Mouse (Mus musculus) midbrain, embryonic 13.5 days (tissue): Measurements from ENCODE around the gene Stat2. TPM values are rescaled to one million over a fixed set of nuclear protein-coding genes. Genes with fewer than 3 reads are reported as not detected.
"Not testable (repeated sequence)": the region's sequence is repeated elsewhere in the genome, so short reads cannot be mapped to it uniquely, and the experiment has no call there.

Experiments used
- ATAC-seq: fragments of 200-750 bp; cut with Nextera tagmentation; 2 replicates; pipeline ENCODE4 v1.8.0; 2017; ENCODE audit warnings: mild to moderate bottlenecking, moderate TSS enrichment, moderate library complexity
- H3K27ac ChIP-seq: fragments of 300-500 bp; sonication (generic); 2 replicates; pipeline ENCODE4 v1.5.1; 2015; ENCODE audit warnings: inconsistent platforms, mild to moderate bottlenecking, moderate library complexity
- H3K27me3 ChIP-seq: fragments of 300-500 bp; sonication (generic); 2 replicates; pipeline ENCODE4 v1.6.1; 2015; ENCODE audit warnings: mild to moderate bottlenecking, inconsistent platforms
- H3K36me3 ChIP-seq: fragments of 300-500 bp; sonication (generic); 2 replicates; pipeline ENCODE4 v1.6.1; 2015; ENCODE audit warnings: mild to moderate bottlenecking, inconsistent platforms
- H3K4me1 ChIP-seq: fragments of 300-500 bp; sonication (generic); replicated peaks from 2 replicates; pipeline ENCODE4 v1.6.1; 2015; ENCODE audit warnings: inconsistent platforms
- H3K4me2 ChIP-seq: fragments of 300-500 bp; sonication (generic); replicated peaks from 2 replicates; pipeline ENCODE4 v1.6.1; 2015; ENCODE audit warnings: moderate library complexity, mild to moderate bottlenecking, inconsistent platforms
- H3K4me3 ChIP-seq: fragments of 300-500 bp; sonication (generic); replicated peaks from 2 replicates; pipeline ENCODE4 v1.5.1; 2015; ENCODE audit warnings: mild to moderate bottlenecking, inconsistent platforms
- H3K9ac ChIP-seq: fragments of 300-500 bp; sonication (generic); replicated peaks from 2 replicates; pipeline ENCODE4 v1.6.1; 2015; ENCODE audit warnings: mild to moderate bottlenecking, inconsistent platforms
- H3K9me3 ChIP-seq: fragments of 300-500 bp; sonication (generic); 2 replicates; pipeline ENCODE4 v1.6.1; 2016; ENCODE audit warnings: mild to moderate bottlenecking, inconsistent platforms
- WGBS: fragments of 180-500 bp; shearing (Covaris S2); methylation state at CpG from one replicate; pipeline ENCODE4 v1.1.7; 2015; 5-methylcytosine and 5-hydroxymethylcytosine counted together
- polyA plus RNA-seq: library from polyadenylated mRNA; unstranded; fragments of >200 nt; fragmentation: Nextera tagmentation; extraction: Ambion mirVana; gene quantifications from 2 replicates; pipeline ENCODE4 v1.2.1, GENCODE M21; 2015

The Stat2 gene
- polyA plus RNA-seq, 1 experiment from 2014 or later: 20.0 TPM

GRCm38 (mm10) chr10:128260376-128260775 is 10.0 kb upstream of the Stat2 start:
- not testable (repeated sequence) for H3K4me1 ChIP-seq, H3K27ac ChIP-seq, H3K4me2 ChIP-seq, H3K27me3 ChIP-seq, H3K9ac ChIP-seq, H3K36me3 ChIP-seq, H3K4me3 ChIP-seq, ATAC-seq, H3K9me3 ChIP-seq
- WGBS: 86% methylated on average over 7 of the region's 7 CpGs

GRCm38 (mm10) chr10:128262300-128262699 is 8.1 kb upstream of the Stat2 start:
- no peak overlapping the region for H3K4me3 ChIP-seq
- no peaks in the 10 kb centered on the region for H3K27me3 ChIP-seq
- H3K36me3 ChIP-seq: no peaks in the 10 kb centered on the region
- no peak overlapping the region for H3K4me2 ChIP-seq
- no peak overlapping the region for H3K9ac ChIP-seq
- no peaks in the 10 kb centered on the region for H3K9me3 ChIP-seq
- no peak overlapping the region for H3K27ac ChIP-seq
- WGBS: 80% methylated on average over 22 of the region's 22 CpGs
- H3K4me1 ChIP-seq: no peaks in the 10 kb centered on the region
- ATAC-seq: no peak

GRCm38 (mm10) chr10:128263393-128264310 is 6.7 kb upstream of the Stat2 start:
- Histone ChIP-seq H3K4me2 (no peak overlapping the region), H3K9ac (no peak overlapping the region), H3K36me3 (no peaks in the 10 kb centered on the region), H3K4me1 (no peaks in the 10 kb centered on the region), H3K27me3 (0 out of 2 replicates have a peak, but pooled peaks cover 3% of the 10 kb centered on the region), H3K27ac (no peak overlapping the region), H3K4me3 (no peak overlapping the region), H3K9me3 (no peaks in the 10 kb centered on the region)
- WGBS: 82% methylated on average over 6 of the region's 6 CpGs
- no peak for ATAC-seq

- Histone ChIP-seq H3K4me3 (no peak within 1 kb of the TSS), H3K27ac (no peak within 1 kb of the TSS), H3K9me3 (no peaks in the 10 kb centered on the region), H3K27me3 (0 out of 2 replicates have a peak, but pooled peaks cover 7% of the 10 kb centered on the region), H3K4me1 (peaks cover 7% of the 10 kb centered on the region; the same call in 1 of the 2 replicates), H3K36me3 (no peaks in the 10 kb centered on the region), H3K4me2 (no peak within 1 kb of the TSS), H3K9ac (no peak within 1 kb of the TSS)
- ATAC-seq: no peak
- WGBS: 87% methylated on average over 6 of the region's 6 CpGs
Observed at GRCm38 (mm10) chr10:128268371-128268770, 2.0 kb upstream of the Stat2 start, which contains the start of gene Apof. TSS of gene Apof (plus strand) at chr10:128268671.

- H3K9me3 ChIP-seq: no peaks in the 10 kb centered on the region
- WGBS: 89% methylated on average over 16 of the region's 16 CpGs
- no peak for ATAC-seq
- no peak overlapping the region for H3K9ac ChIP-seq
- H3K4me3 ChIP-seq: no peak overlapping the region
- peak overlapping the region; percentile 68 for H3K4me2 ChIP-seq
- H3K27me3 ChIP-seq: 0 out of 2 replicates have a peak, but pooled peaks cover 7% of the 10 kb centered on the region
- H3K36me3 ChIP-seq: no peaks in the 10 kb centered on the region
- peaks cover 7% of the 10 kb centered on the region; the same call in 1 of the 2 replicates for H3K4me1 ChIP-seq
- no peak overlapping the region for H3K27ac ChIP-seq
Observed at GRCm38 (mm10) chr10:128269206-128269910, 1.0 kb upstream of the Stat2 start.

- 44% methylated on average over 7 of the region's 7 CpGs for WGBS
- H3K4me1 ChIP-seq: peaks cover 7% of the 10 kb centered on the region; the same call in 1 of the 2 replicates
- H3K9me3 ChIP-seq: no peaks in the 10 kb centered on the region
- peak overlapping the region; percentile 81 for H3K4me3 ChIP-seq
- no peak for ATAC-seq
- H3K4me2 ChIP-seq: peak overlapping the region; percentile 68
- H3K27ac ChIP-seq: peak overlapping the region; percentile 83
- H3K9ac ChIP-seq: peak overlapping the region; percentile 76
- no peaks in the 10 kb centered on the region for H3K36me3 ChIP-seq
- H3K27me3 ChIP-seq: 0 out of 2 replicates have a peak, but pooled peaks cover 7% of the 10 kb centered on the region
Observed at GRCm38 (mm10) chr10:128270866-128271265, 507 bp downstream of the Stat2 start.

- H3K4me1 ChIP-seq: peaks cover 7% of the 10 kb centered on the region; the same call in 1 of the 2 replicates
- H3K4me2 ChIP-seq: no peak overlapping the region
- no peak overlapping the region for H3K27ac ChIP-seq
- no peak overlapping the region for H3K9ac ChIP-seq
- no peaks in the 10 kb centered on the region for H3K9me3 ChIP-seq
- ATAC-seq: no peak
- 58% methylated on average over 2 of the region's 2 CpGs for WGBS
- H3K27me3 ChIP-seq: 0 out of 2 replicates have a peak, but pooled peaks cover 7% of the 10 kb centered on the region
- H3K36me3 ChIP-seq: peaks cover 5% of the 10 kb centered on the region; the same call in 1 of the 2 replicates
- no peak overlapping the region for H3K4me3 ChIP-seq
Observed at GRCm38 (mm10) chr10:128271883-128272282, 1.5 kb downstream of the Stat2 start.

- ATAC-seq, H3K27ac ChIP-seq, H3K9ac ChIP-seq, H3K4me1 ChIP-seq, H3K4me3 ChIP-seq, H3K27me3 ChIP-seq, H3K9me3 ChIP-seq, H3K4me2 ChIP-seq: not testable (repeated sequence)
- 91% methylated on average over 5 of the region's 7 CpGs for WGBS
- peaks cover 12% of the 10 kb centered on the region for H3K36me3 ChIP-seq
Observed at GRCm38 (mm10) chr10:128272819-128273439, 2.6 kb downstream of the Stat2 start.

GRCm38 (mm10) chr10:128275374-128275773 is 5.0 kb downstream of the Stat2 start:
- 100% methylated on average over 1 of the region's 1 CpGs for WGBS
- not testable (repeated sequence) for H3K4me1 ChIP-seq, ATAC-seq, H3K4me2 ChIP-seq, H3K27ac ChIP-seq, H3K27me3 ChIP-seq, H3K9me3 ChIP-seq, H3K9ac ChIP-seq, H3K4me3 ChIP-seq
- H3K36me3 ChIP-seq: peaks cover 27% of the 10 kb centered on the region

GRCm38 (mm10) chr10:128278158-128278557 is 7.8 kb downstream of the Stat2 start:
- ATAC-seq: no peak
- H3K4me2 ChIP-seq: no peak overlapping the region
- H3K9ac ChIP-seq: no peak overlapping the region
- peaks cover 53% of the 10 kb centered on the region for H3K36me3 ChIP-seq
- no peaks in the 10 kb centered on the region for H3K4me1 ChIP-seq
- no peaks in the 10 kb centered on the region for H3K27me3 ChIP-seq
- H3K4me3 ChIP-seq: no peak overlapping the region
- no peak overlapping the region for H3K27ac ChIP-seq
- H3K9me3 ChIP-seq: no peaks in the 10 kb centered on the region
- 60% methylated on average over 6 of the region's 6 CpGs for WGBS

- no peaks in the 10 kb centered on the region for H3K4me1 ChIP-seq
- H3K4me3 ChIP-seq: no peak overlapping the region
- ATAC-seq: no peak
- no peak overlapping the region for H3K4me2 ChIP-seq
- H3K9me3 ChIP-seq: no peaks in the 10 kb centered on the region
- peaks cover 75% of the 10 kb centered on the region for H3K36me3 ChIP-seq
- H3K27ac ChIP-seq: no peak overlapping the region
- H3K27me3 ChIP-seq: no peaks in the 10 kb centered on the region
- WGBS: 90% methylated on average over 6 of the region's 6 CpGs
- H3K9ac ChIP-seq: no peak overlapping the region
Observed at GRCm38 (mm10) chr10:128280943-128281342, 10.6 kb downstream of the Stat2 start.
